Mouse (Mus musculus): ENCODE data around the gene Rbbp7.
"Not testable (repeated sequence)": the region's sequence is repeated elsewhere in the genome, so short reads cannot be mapped to it uniquely, and the experiment has no call there.

Rbbp7 gene

GRCm38 (mm10) chrX:162760115-162760942 lies at the start of gene Rbbp7:
Rbbp7 (plus strand) TSS chrX:162760402.
- DNase-seq (ENCODE audit: inconsistent ontology term) = peak; percentile 96

- peak; percentile 17 for DNase-seq (ENCODE audit: inconsistent ontology term)
Observed at GRCm38 (mm10) chrX:162717837-162718236, 42.4 kb upstream of the Rbbp7 start.

- DNase-seq (ENCODE audit: inconsistent ontology term) = no peak
Observed at GRCm38 (mm10) chrX:162719615-162720014, 40.6 kb upstream of the Rbbp7 start.

- peak; percentile 64 for DNase-seq (ENCODE audit: inconsistent ontology term)
Observed at GRCm38 (mm10) chrX:162727367-162727777, 32.8 kb upstream of the Rbbp7 start.

- no peak for DNase-seq (ENCODE audit: inconsistent ontology term)
Observed at GRCm38 (mm10) chrX:162727795-162728194, 32.4 kb upstream of the Rbbp7 start.

- no peak for DNase-seq (ENCODE audit: inconsistent ontology term)
Observed at GRCm38 (mm10) chrX:162728228-162728627, 32.0 kb upstream of the Rbbp7 start.

GRCm38 (mm10) chrX:162730031-162730430 lies 30.2 kb upstream of the Rbbp7 start:
- no peak for DNase-seq (ENCODE audit: inconsistent ontology term)

- peak; percentile 66 for DNase-seq (ENCODE audit: inconsistent ontology term)
Observed at GRCm38 (mm10) chrX:162734997-162735929, 24.9 kb upstream of the Rbbp7 start.

GRCm38 (mm10) chrX:162736140-162736659 lies 24.0 kb upstream of the Rbbp7 start:
- no peak for DNase-seq (ENCODE audit: inconsistent ontology term)

- no peak for DNase-seq (ENCODE audit: inconsistent ontology term)
Observed at GRCm38 (mm10) chrX:162748696-162749420, 11.3 kb upstream of the Rbbp7 start.

- no peak for DNase-seq (ENCODE audit: inconsistent ontology term)
Observed at GRCm38 (mm10) chrX:162752418-162752817, 7.8 kb upstream of the Rbbp7 start.

GRCm38 (mm10) chrX:162754314-162754713 lies 5.9 kb upstream of the Rbbp7 start:
- DNase-seq (ENCODE audit: inconsistent ontology term) = no peak

GRCm38 (mm10) chrX:162756058-162756457 lies 4.1 kb upstream of the Rbbp7 start:
- peak; percentile 7 for DNase-seq (ENCODE audit: inconsistent ontology term)

- DNase-seq (ENCODE audit: inconsistent ontology term) = peak; percentile 12
Observed at GRCm38 (mm10) chrX:162759251-162760114, 719 bp upstream of the Rbbp7 start.

GRCm38 (mm10) chrX:162760958-162761515 lies 835 bp downstream of the Rbbp7 start:
- no peak for DNase-seq (ENCODE audit: inconsistent ontology term)

GRCm38 (mm10) chrX:162761716-162762395 lies 1.7 kb downstream of the Rbbp7 start:
- peak; percentile 13 for DNase-seq (ENCODE audit: inconsistent ontology term)

GRCm38 (mm10) chrX:162770726-162771125 lies 10.5 kb downstream of the Rbbp7 start:
- DNase-seq (ENCODE audit: inconsistent ontology term) = no peak

- DNase-seq (ENCODE audit: inconsistent ontology term) = no peak
Observed at GRCm38 (mm10) chrX:162788372-162788771, 28.2 kb downstream of the Rbbp7 start.

GRCm38 (mm10) chrX:162791392-162791791 lies 31.2 kb downstream of the Rbbp7 start:
- not testable (repeated sequence) for DNase-seq (ENCODE audit: inconsistent ontology term)

- peak; percentile 3 for DNase-seq (ENCODE audit: inconsistent ontology term)
Observed at GRCm38 (mm10) chrX:162800371-162800770, 40.2 kb downstream of the Rbbp7 start.

Data from Muller cell, postnatal 12 days (primary cell).